Mouse (Mus musculus): ENCODE measurements around the gene Coa5.
A peak's percentile ranks its signal among the peaks of the same experiment; 100 is the strongest.

The Coa5 gene

GRCm38 (mm10) chr1:37430297-37430840 lies 466 bp upstream of the Coa5 start:
- DNase-seq (ENCODE audit: low spot score): peak; percentile 57

GRCm38 (mm10) chr1:37428911-37429310 lies 992 bp downstream of the Coa5 start:
- DNase-seq (ENCODE audit: low spot score): no peak

- no peak for DNase-seq (ENCODE audit: low spot score)
Measured at GRCm38 (mm10) chr1:37427144-37427875, 2.6 kb downstream of the Coa5 start.

DNA sequence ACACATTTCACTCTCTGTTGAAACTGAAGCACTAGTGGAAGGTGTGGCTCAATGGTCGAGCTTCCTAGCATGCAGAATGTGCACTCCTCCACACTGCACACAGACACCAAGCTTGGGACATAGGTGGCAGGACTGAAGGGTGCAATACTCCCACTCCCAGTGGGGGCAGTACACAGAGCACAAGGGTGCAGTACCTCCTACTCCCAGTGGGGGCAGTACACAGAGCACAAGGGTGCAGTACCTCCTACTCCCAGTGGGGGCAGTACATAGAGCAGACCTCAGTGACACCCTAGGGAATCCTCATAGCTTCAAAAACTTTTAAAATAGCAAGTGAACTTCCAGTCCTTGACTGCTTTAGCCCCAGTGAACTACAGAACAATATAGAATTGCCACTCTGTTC lies 10.5 kb downstream of the Coa5 start:
- peak; percentile 55 for DNase-seq (ENCODE audit: low spot score)

- no peak for DNase-seq (ENCODE audit: low spot score)
Measured at GRCm38 (mm10) chr1:37415394-37415793, 14.5 kb downstream of the Coa5 start.

DNA sequence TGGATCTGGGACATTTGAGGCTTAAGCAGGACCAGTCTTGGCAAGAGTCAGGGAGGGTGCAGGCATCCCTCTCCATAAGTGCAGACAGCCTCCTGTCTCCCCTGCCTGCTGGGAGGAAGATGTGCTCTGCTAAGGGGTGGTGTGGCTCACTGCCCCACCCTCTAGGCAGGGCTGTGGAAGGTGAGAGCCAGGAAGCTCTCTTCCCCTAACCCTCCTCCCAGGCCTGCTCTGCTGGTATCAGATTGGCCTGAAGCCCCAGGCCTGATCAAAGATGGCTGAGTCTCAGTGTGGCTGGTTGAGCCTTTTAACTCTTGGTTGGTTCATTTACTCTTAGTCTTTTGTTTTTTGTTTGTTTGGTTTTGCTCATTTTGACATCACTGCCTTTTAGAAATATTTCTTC lies 20.3 kb downstream of the Coa5 start:
- DNase-seq (ENCODE audit: low spot score): no peak

DNA sequence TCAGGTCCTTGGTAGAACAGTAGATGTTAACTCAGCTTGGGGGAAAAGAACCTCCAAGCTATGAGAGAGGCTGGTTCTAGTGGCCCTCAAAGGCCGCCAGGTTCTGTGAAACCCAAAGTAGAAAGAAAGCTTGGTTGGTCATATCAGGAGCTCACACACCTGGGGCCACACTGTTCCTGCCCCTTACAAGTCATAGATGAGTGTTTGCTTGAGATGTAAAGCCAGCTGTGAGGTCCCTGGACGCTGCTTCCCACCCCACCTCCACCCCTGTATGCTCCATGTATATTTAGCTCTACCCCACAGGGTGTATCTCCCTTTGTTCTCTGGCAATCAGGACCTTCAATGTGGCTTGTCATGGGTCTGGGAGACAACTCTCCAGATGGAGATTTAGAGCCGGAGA lies 21.2 kb downstream of the Coa5 start:
- DNase-seq (ENCODE audit: low spot score): no peak

- no peak for DNase-seq (ENCODE audit: low spot score)
Measured at GRCm38 (mm10) chr1:37408059-37408458, 21.8 kb downstream of the Coa5 start.

DNA sequence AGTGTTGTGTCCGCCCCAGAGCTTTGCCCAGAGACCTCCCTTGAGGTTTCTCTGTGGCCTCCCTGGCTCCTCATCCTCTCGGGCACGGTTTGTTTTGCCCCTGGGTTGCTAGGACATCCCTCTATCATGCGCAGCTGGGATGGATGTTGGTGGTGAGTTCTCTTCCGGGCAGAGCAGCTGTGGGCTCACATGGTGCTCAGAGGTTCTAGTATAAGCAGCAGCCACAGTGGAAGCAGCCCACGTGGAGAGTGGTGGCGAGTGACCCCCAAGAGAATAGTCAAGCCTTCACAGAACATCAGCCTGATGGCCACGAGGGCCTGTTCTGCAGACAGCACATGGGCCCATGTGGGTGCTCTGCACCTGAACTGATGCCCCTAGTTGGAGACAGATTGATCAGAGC lies 22.7 kb downstream of the Coa5 start:
- no peak for DNase-seq (ENCODE audit: low spot score)

DNA sequence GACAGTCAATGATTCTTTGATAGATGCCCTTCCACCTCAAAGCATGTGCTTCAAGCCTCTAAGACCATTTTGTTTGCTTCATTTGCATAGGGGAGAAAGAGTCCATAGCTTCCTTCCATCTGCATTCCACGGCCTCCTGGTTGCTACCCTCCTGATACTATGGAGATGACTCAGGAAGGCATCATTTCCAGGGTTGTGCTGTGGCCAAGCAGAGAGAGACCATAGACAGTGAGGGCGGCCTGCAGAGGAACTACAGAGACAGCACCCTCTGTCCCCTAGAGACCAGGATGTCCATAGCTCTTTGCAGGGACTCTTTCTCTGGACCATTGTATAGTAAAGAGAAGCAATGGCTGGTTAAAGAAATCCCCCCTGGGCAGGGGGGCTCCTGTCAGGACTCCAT lies 24.8 kb downstream of the Coa5 start:
- DNase-seq (ENCODE audit: low spot score): no peak

DNA sequence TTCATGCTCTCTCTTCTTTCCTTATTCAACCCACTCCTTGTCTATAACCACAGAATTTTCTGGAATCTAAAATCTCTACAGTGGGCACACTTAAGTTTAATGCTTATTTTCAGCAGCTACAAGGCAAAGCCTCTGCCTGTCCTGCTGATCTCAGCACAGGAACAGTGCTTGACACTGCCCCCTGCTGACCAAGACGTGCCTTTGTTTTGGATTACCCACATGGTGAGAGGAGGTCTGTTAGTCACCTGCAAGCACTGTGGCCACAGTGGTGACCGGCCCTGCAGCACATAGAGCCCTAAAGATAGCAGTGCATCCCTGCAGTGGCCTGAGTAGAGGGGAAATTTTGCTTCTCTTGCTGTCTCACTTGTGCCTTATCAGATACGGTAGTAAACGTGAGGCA lies 28.2 kb downstream of the Coa5 start:
- peak; percentile 32 for DNase-seq (ENCODE audit: low spot score)

GRCm38 (mm10) chr1:37399734-37400133 lies 30.2 kb downstream of the Coa5 start:
- no peak for DNase-seq (ENCODE audit: low spot score)

DNA sequence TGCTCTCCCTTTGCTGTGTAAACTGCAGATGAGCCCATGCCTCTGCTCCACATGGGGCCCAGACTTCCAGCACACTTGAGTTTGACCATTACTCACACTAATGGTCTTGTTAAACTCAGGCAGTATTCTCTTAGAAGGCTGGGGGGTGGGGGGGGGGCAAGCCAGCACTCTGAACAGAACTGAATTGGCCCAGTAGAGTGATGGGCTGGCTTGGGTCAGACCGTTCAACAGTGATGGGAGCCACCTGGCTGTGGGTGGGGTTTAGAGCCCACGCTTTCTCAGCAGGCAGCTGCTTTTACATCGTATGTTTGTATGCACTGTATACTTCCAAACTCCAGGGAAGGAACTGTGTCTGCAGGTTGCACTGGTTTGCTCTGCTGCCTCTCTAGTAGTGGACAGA lies 30.9 kb downstream of the Coa5 start:
- no peak for DNase-seq (ENCODE audit: low spot score)

GRCm38 (mm10) chr1:37396481-37396880 lies 33.4 kb downstream of the Coa5 start:
- no peak for DNase-seq (ENCODE audit: low spot score)

GRCm38 (mm10) chr1:37393174-37393573 lies 36.7 kb downstream of the Coa5 start:
- no peak for DNase-seq (ENCODE audit: low spot score)

- DNase-seq (ENCODE audit: low spot score): no peak
Measured at GRCm38 (mm10) chr1:37386448-37386971, 43.4 kb downstream of the Coa5 start.

DNA sequence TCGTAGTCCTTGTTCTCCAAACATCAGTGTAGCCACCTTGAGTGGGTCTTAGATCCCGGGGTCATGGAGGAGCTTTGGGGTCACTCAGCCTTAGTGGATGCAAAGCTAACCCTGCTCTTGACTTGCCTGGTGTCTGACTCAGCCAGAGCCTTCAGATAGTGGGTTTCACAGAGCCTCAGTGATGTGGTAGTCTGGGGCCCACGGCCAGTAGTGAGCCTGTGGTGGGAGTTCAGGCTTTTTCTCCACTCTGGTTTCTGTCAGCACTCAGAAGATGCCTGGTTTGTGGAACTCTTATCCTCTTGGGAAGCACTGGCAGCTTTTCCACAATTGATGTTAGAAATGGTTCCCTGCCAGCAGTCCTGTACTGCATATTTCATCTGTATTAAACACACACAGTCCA lies 45.6 kb downstream of the Coa5 start:
- DNase-seq (ENCODE audit: low spot score): no peak

DNA sequence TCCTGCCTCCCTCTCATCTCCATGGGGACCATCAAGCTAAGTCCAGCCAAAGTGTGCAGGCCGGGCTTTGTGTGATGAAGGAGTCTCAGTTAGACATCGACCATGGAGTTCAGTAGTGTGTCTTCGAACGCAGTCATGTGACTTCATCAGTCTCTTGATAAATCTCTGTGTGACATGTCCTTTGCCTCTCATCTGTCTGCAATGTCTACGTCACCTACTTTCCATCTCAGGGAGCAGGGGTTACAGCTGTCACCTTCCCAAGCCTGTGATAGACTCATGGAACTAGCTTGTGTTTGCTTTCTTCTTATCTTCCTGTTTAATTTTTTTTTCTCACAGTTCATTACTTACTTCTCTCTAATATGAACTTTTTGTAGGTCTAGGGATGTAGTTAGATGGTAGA lies 49.0 kb downstream of the Coa5 start:
- no peak for DNase-seq (ENCODE audit: low spot score)

DNA sequence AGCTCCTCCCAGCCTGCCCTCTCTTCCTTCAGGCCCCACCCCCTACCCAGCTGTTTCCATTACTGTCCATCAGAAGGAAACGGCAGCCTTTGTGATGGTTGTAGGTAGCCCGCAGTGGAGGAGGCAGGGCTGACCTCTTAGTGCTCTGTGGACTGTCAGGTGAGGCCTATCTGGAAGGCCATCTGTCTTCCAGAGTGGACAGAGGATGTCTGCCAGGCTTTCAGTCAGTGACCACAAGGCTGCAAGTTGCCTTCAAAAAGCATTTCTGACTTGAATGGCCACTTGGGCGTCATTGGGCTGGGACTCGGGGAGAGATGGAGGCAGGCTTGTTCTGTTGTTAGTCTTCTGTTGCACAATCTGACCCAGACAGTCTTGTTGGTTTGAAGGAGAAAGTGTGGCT lies 50.4 kb downstream of the Coa5 start:
- DNase-seq (ENCODE audit: low spot score): no peak

DNA sequence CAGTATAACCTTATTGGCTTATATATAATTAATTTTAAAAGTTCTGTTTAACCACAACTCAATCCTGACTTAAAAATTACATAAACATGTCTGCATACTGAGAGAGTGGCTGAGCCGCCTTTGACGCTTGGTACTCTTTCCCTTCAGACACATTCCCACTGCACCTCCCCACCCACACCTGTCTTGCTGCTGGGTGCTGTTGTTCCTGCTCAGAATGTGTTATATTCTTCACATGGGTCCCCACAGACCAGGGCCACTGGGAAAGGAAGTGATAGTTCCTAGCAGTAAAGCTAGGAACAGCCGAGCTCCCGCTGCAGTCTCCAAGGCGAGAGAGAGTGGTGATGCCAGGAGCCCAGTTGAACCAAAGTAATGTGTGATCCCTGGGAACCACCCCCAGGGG lies 51.8 kb downstream of the Coa5 start:
- DNase-seq (ENCODE audit: low spot score): no peak

- no peak for DNase-seq (ENCODE audit: low spot score)
Measured at GRCm38 (mm10) chr1:37376751-37377150, 53.2 kb downstream of the Coa5 start.

DNA sequence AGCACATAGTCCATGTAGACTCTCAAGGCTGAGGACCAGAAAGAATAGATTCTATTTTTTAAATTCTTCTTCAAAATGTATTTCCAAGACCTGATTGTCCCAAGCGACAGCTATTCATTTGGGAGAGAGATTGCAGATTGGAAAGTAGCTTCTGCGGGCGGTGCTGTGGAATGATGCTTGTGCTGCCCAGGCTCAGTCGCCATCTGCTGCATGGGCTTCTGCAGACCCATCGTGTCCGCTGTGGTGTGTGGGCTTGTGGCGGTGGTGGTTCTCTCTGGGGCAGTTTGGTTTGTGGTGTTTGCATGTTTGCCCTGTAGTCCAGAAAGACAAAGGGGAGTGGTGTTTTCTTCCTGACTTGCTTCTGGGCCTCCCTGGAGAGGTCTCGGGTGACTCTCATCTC lies 53.7 kb downstream of the Coa5 start:
- DNase-seq (ENCODE audit: low spot score): no peak

DNA sequence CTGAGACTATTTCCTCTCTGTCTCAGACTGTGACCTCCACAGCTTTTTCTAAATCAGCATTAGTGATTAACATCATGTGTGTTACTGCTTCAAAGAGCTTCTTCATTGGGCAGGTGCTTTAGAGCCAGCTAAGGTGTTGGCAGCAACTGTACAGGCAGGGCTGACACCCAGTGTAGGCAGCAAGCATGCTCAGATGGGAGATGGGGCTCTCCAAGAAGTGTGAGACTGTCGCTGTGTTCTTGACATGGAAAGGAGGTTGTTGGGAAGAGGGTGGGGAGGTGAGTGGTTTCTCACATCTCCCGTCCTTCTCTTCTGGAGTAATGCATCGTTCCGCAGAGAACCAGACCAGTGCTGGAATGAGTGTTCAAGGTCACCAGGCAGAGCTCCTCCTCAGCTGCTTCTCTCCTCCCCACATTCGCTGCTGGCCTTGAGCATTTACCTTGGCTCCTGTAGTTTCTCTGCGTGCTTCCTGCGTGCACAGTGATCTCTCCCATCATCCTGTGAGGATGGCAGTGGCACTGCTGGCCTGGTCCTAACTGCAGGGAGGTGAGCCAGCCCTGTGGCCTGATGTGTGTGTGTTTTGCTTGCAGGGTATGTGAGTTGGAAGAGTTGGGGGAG lies 61.0 kb downstream of the Coa5 start:
- no peak for DNase-seq (ENCODE audit: low spot score)

DNA sequence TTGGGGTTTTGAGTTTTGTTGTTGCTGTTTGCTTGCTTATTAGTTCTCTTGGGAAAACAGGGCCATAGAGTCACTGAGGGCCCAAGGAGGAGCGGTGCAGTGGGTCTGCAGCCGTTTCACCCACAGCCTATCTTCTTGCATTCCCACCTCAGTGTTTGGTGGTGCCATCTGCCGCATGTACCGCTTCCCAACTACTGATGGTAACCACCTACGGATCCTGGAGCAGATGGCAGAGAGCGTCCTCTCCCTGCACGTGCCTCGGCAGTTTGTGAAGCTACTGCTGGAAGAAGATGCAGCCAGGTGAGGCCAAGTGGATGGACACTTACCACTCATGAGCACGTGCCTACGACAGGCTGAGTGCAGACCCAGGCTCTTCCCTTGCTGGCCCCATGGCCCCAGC lies 61.8 kb downstream of the Coa5 start:
- DNase-seq (ENCODE audit: low spot score): no peak

Data from c-Kit-positive CD71-positive TER-119-positive erythroid progenitor cells, embryonic 14.5 days (primary cell).